Mouse (Mus musculus) neural tube, embryonic 14.5 days (tissue): ENCODE results near the gene Tsx. TPM values are rescaled to one million over a fixed set of nuclear protein-coding genes. Genes with fewer than 3 reads are reported as not detected.
"Not testable (repeated sequence)": the region's sequence is repeated elsewhere in the genome, so short reads cannot be mapped to it uniquely, and the experiment has no call there.

ENCODE experiments used
- ATAC-seq: fragments of 200-750 bp; cut with Nextera tagmentation; 2 replicates; pipeline ENCODE4 v1.8.0; 2017; ENCODE audit warnings: low read depth, mild to moderate bottlenecking, moderate TSS enrichment, moderate library complexity
- H3K27ac ChIP-seq: fragments of 300-500 bp; sonication (generic); 2 replicates; pipeline ENCODE4 v1.5.1; 2014; ENCODE audit warnings: low read depth, mild to moderate bottlenecking, control low read depth, low read length, moderate library complexity, mixed read lengths
- H3K27me3 ChIP-seq: fragments of 300-500 bp; sonication (generic); 2 replicates; pipeline ENCODE4 v1.6.1; 2014; ENCODE audit warnings: low read length; ENCODE audit not compliant: control insufficient read depth, insufficient read depth
- H3K36me3 ChIP-seq: fragments of 300-500 bp; sonication (generic); 2 replicates; pipeline ENCODE4 v1.6.1; 2014; ENCODE audit warnings: low read length, mixed read lengths; ENCODE audit not compliant: control insufficient read depth, insufficient read depth
- H3K4me1 ChIP-seq: fragments of 300-500 bp; sonication (generic); 2 replicates; pipeline ENCODE4 v1.6.1; 2014; ENCODE audit warnings: low read length; ENCODE audit not compliant: control insufficient read depth, insufficient read depth
- H3K4me2 ChIP-seq: fragments of 300-500 bp; sonication (generic); 2 replicates; pipeline ENCODE4 v1.6.1; 2014; ENCODE audit warnings: mild to moderate bottlenecking, low read depth, low read length, control low read depth
- H3K4me3 ChIP-seq: fragments of 300-500 bp; sonication (generic); 2 replicates; pipeline ENCODE4 v1.5.1; 2014; ENCODE audit warnings: low read depth, low read length, control low read depth, mixed read lengths
- H3K9ac ChIP-seq: fragments of 300-500 bp; sonication (generic); replicated peaks from 2 replicates; pipeline ENCODE4 v1.6.1; 2014; ENCODE audit warnings: low read depth, mild to moderate bottlenecking, control low read depth, low read length, mixed read lengths
- H3K9me3 ChIP-seq: fragments of 300-500 bp; sonication (generic); 2 replicates; pipeline ENCODE4 v1.6.1; 2016; ENCODE audit warnings: low read length; ENCODE audit not compliant: control insufficient read depth
- WGBS: fragments of 180-500 bp; shearing (Covaris S2); extraction: QIAGEN DNeasy Blood & Tissue Kit; methylation state at CpG from one replicate; pipeline ENCODE4 v1.1.7; 2014; 5-methylcytosine and 5-hydroxymethylcytosine counted together
- polyA plus RNA-seq: library from polyadenylated mRNA; unstranded; fragments of >200 nt; fragmentation: Nextera tagmentation; extraction: Ambion mirVana; gene quantifications from 2 replicates; pipeline ENCODE4 v1.2.1, GENCODE M21; 2014

The Tsx gene
- polyA plus RNA-seq, 1 experiment from 2014 or later, result 0.35 TPM

DNA sequence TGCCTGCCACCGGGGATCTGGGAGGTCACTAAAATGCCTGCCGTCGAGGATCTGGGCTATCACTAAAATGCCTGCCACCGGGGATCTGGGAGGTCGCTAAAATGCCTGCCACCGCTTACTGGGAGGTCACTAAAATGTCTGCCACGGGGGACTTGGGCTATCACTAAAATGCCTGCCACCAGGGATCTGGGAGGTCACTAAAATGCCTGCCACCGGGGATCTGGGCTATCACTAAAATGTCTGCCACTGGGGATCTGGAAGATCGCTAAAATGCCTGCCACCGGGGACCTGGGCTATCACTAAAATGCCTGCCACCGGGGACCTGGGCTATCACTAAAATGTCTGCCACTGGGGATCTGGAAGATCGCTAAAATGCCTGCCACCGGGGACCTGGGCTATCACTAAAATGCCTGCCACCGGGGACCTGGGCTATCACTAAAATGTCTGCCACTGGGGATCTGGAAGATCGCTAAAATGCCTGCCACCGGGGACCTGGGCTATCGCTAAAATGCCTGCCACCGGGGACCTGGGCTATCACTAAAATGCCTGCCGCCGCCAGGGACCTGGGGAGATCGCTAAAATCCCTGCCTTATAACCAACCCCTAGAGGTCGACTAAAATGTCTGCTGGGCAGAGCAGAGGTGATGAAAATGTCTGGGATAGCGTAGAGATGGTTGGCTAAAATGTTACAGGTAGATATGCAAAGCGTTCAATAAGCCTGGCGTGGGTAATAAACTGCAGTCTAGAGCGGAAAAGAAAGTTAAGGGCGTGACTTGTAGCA lies 34.9 kb downstream of the Tsx start:
- not testable (repeated sequence) for H3K4me1 ChIP-seq, H3K27me3 ChIP-seq, H3K4me2 ChIP-seq, H3K36me3 ChIP-seq, H3K4me3 ChIP-seq, H3K9ac ChIP-seq, H3K9me3 ChIP-seq, H3K27ac ChIP-seq, ATAC-seq
- WGBS, result 67% methylated on average over 16 of the region's 27 CpGs

GRCm38 (mm10) chrX:103452815-103453214 lies 38.5 kb downstream of the Tsx start:
- Histone ChIP-seq H3K9me3 (no peaks in the 10 kb centered on the region), H3K36me3 (no peaks in the 10 kb centered on the region), H3K4me3 (no peak overlapping the region), H3K9ac (no peak overlapping the region), H3K27ac (no peak overlapping the region), H3K4me2 (no peak overlapping the region), H3K27me3 (peaks cover 3% of the 10 kb centered on the region; the same call in 1 of the 2 replicates), H3K4me1 (no peaks in the 10 kb centered on the region)
- WGBS, result 97% methylated on average over 6 of the region's 6 CpGs
- ATAC-seq, result no peak

DNA sequence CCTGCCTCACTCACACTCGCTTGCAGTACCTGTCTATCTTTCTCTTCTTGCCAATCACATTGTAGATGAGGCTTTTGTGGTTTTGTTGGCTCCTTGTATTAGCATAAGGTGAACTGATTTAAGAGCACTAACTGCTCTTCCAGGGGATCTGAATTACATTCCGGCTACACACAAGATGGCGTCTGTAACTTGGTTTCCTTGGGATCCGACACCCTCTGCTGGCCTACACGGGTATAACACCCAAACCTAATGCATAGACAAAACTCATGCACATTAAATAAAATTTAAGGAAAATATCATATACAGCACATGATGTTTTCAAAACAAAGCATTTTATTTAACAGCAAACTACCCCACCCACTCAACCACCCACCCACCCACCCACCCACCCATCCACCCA lies 45.8 kb downstream of the Tsx start:
- Histone ChIP-seq H3K4me3 (no peak overlapping the region), H3K36me3 (no peaks in the 10 kb centered on the region), H3K4me2 (no peak overlapping the region), H3K9me3 (no peaks in the 10 kb centered on the region), H3K9ac (no peak overlapping the region), H3K4me1 (no peaks in the 10 kb centered on the region), H3K27ac (no peak overlapping the region), H3K27me3 (no peaks in the 10 kb centered on the region)
- 60% methylated on average over 5 of the region's 5 CpGs for WGBS
- no peak for ATAC-seq

DNA sequence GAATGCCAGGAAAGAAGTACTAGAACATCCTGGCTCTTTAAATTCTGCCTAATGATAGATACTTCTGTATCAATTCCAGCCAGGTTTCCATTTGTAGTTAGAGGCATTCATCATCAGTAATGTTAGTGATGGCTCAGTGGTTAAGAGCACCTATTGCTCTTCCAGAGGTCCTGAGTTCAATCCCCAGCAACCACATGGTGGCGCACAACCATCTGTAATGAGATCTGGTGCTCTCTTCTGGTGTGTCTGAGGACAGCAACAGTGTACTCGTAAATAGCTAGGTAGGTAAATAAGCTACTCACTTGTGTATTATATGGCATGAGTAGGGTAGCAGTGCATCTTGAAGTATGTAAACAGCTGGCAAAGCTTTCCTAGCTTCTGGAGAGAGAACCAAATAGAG lies 54.7 kb downstream of the Tsx start:
- H3K36me3 ChIP-seq, result no peaks in the 10 kb centered on the region
- no peak overlapping the region for H3K27ac ChIP-seq
- no peak for ATAC-seq
- H3K4me2 ChIP-seq, result no peak overlapping the region
- no peak overlapping the region for H3K4me3 ChIP-seq
- no peaks in the 10 kb centered on the region for H3K9me3 ChIP-seq
- no peaks in the 10 kb centered on the region for H3K27me3 ChIP-seq
- whole genome bisulfite sequencing, result 77% methylated on average over 2 of the region's 2 CpGs
- no peaks in the 10 kb centered on the region for H3K4me1 ChIP-seq
- no peak overlapping the region for H3K9ac ChIP-seq

- Histone ChIP-seq H3K9me3 (no peaks in the 10 kb centered on the region), H3K4me1 (no peaks in the 10 kb centered on the region), H3K27ac (no peak overlapping the region), H3K36me3 (no peaks in the 10 kb centered on the region), H3K4me2 (no peak overlapping the region), H3K27me3 (no peaks in the 10 kb centered on the region), H3K4me3 (no peak overlapping the region), H3K9ac (no peak overlapping the region)
- 78% methylated on average over 3 of the region's 3 CpGs for WGBS
- ATAC-seq, result no peak
Measured at GRCm38 (mm10) chrX:103472346-103472745, 58.1 kb downstream of the Tsx start.

Other genes with a start within 250 kb of the Tsx start
- 112 and 116 TPM in 2 replicates for gene Nap1l2, start 227.8 kb upstream of the Tsx start, polyA plus RNA-seq
- gene Cdx4, start 93.1 kb upstream of the Tsx start, polyA plus RNA-seq, result not detected in 2 replicates
- gene Chic1, start 58.0 kb upstream of the Tsx start, polyA plus RNA-seq, result 10.5 and 11.3 TPM in 2 replicates
- gene Gm26992, start 7.5 kb downstream of the Tsx start, polyA plus RNA-seq, result not detected in 2 replicates
- not detected in 2 replicates for gene Zcchc13, start 216.1 kb downstream of the Tsx start, polyA plus RNA-seq